Mouse (Mus musculus) limb, embryonic 14.5 days (tissue): ENCODE data around the gene Ptprg. TPM values are rescaled to one million over a fixed set of nuclear protein-coding genes. Genes with fewer than 3 reads are reported as not detected.
A peak's percentile ranks its signal among the peaks of the same experiment; 100 is the strongest.

ENCODE experiments used
- ATAC-seq: fragments of 200-750 bp; cut with Nextera tagmentation; 2 replicates; pipeline ENCODE4 v1.8.0; 2017; ENCODE audit warnings: low read depth, moderate number of reproducible peaks, moderate TSS enrichment; ENCODE audit not compliant: low FRiP score
- DNase-seq: peaks from one replicate; pipeline ENCODE4 v3.0.0-alpha.2; 2015; ENCODE audit warnings: low spot score
- H3K27ac ChIP-seq: fragments of 300-500 bp; sonication (generic); replicated peaks from 2 replicates; pipeline ENCODE4 v1.5.1; 2014; ENCODE audit warnings: low read depth, mild to moderate bottlenecking, low read length, moderate library complexity, mixed read lengths
- H3K27me3 ChIP-seq: fragments of 300-500 bp; sonication (generic); 2 replicates; pipeline ENCODE4 v1.6.1; 2014; ENCODE audit warnings: low read length, mixed read lengths; ENCODE audit not compliant: control insufficient read depth, insufficient read depth
- H3K36me3 ChIP-seq: fragments of 300-500 bp; sonication (generic); 2 replicates; pipeline ENCODE4 v1.6.1; 2014; ENCODE audit warnings: mild to moderate bottlenecking, low read length, moderate library complexity, mixed read lengths; ENCODE audit not compliant: control insufficient read depth, insufficient read depth
- H3K4me1 ChIP-seq: fragments of 300-500 bp; sonication (generic); 2 replicates; pipeline ENCODE4 v1.6.1; 2014; ENCODE audit warnings: antibody characterized with exemption, low read length, mixed read lengths; ENCODE audit not compliant: control insufficient read depth, insufficient read depth
- H3K4me2 ChIP-seq: fragments of 300-500 bp; sonication (generic); replicated peaks from 2 replicates; pipeline ENCODE4 v1.6.1; 2014; ENCODE audit warnings: low read depth, mild to moderate bottlenecking, low read length, moderate library complexity; ENCODE audit not compliant: severe bottlenecking
- H3K4me3 ChIP-seq: fragments of 300-500 bp; sonication (generic); replicated peaks from 2 replicates; pipeline ENCODE4 v1.5.1; 2014; ENCODE audit warnings: low read length
- H3K9ac ChIP-seq: fragments of 300-500 bp; sonication (generic); 2 replicates; pipeline ENCODE4 v1.6.1; 2014; ENCODE audit warnings: mild to moderate bottlenecking, low read depth, low read length, moderate library complexity; ENCODE audit not compliant: severe bottlenecking
- H3K9me3 ChIP-seq: fragments of 300-500 bp; sonication (generic); 2 replicates; pipeline ENCODE4 v1.6.1; 2016; ENCODE audit warnings: low read length; ENCODE audit not compliant: control insufficient read depth
- POLR2A ChIP-seq: fragments of 200-500 bp; IDR thresholded peaks from 2 replicates; pipeline ENCODE4 v1.8.0; 2012; ENCODE audit warnings: inconsistent platforms, mild to moderate bottlenecking, moderate library complexity, borderline replicate concordance; ENCODE audit not compliant: insufficient read depth, insufficient read length; ENCODE audit errors: extremely low read depth
- WGBS: fragments of 180-500 bp; shearing (Covaris S2); extraction: QIAGEN DNeasy Blood & Tissue Kit; methylation state at CpG from one replicate; pipeline ENCODE4 v1.1.7; 2014; 5-methylcytosine and 5-hydroxymethylcytosine counted together
- polyA plus RNA-seq, 2 experiments: library from polyadenylated mRNA; depleted of rRNA in 1 of 2; stranded (reverse) in 1 of 2; unstranded in 1 of 2; fragments of >200 nt; fragmentation: Nextera tagmentation in 1 of 2; extraction: Ambion mirVana in 1 of 2; gene quantifications; 2 replicates each; pipeline versions ENCODE4 v1.2.1 to v1.2.3; 2012 to 2014

Ptprg gene
- polyA plus RNA-seq, 2 experiments: 25.5 to 28.6 TPM

DNA sequence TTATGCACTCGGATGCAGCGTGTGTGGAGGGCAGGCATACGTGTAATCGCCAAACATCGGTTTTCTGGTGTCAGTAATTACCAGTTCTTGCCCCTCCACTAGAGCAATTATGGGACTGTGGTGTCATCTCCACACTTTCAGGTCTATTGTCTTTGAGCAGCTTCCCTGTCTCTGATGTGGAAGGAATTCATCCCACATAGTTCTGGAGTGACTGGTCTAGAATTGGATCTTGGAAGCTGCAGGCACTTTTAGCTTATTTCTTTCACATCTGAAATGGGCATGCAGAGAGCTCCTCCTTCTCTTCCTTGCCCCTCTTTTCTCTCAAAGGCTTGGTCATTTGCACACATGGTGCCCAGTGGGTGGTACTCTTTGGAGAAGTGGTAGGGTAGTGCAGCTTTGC is 363.9 kb downstream of the Ptprg start:
- no peak for DNase-seq
- Histone ChIP-seq H3K27ac (no peak overlapping the region), H3K9me3 (no peaks in the 10 kb centered on the region), H3K4me3 (no peak overlapping the region), H3K9ac (no peak overlapping the region), H3K27me3 (no peaks in the 10 kb centered on the region), H3K36me3 (no peaks in the 10 kb centered on the region), H3K4me1 (no peaks in the 10 kb centered on the region), H3K4me2 (no peak overlapping the region)
- WGBS: 89% methylated on average over 5 of the region's 5 CpGs
- TF ChIP-seq POLR2A: no peak
- no peak for ATAC-seq

DNA sequence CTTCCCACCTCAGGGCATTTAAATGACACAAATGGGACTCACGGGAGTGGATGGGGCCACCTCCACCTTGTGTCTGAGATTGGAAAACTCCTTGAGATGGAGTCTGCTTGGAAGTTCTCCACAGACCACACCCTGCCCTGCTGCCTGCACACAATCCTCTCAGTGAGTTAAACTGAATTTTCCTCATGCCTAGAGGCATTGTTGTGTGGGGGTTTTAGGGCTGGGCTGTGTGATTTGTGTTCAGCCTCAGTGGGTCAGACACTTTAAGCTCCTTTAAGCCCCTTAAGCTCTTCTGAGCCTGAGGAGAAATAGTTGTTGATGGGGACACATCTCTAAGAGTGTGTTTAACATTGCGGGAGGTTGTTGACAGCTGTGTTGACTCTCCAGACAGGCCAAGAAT is 375.2 kb downstream of the Ptprg start:
- Histone ChIP-seq H3K27ac (no peak overlapping the region), H3K9ac (no peak overlapping the region), H3K4me3 (no peak overlapping the region), H3K9me3 (no peaks in the 10 kb centered on the region), H3K27me3 (no peaks in the 10 kb centered on the region), H3K36me3 (no peaks in the 10 kb centered on the region), H3K4me1 (no peaks in the 10 kb centered on the region), H3K4me2 (no peak overlapping the region)
- WGBS: 56% methylated on average over 2 of the region's 2 CpGs
- ATAC-seq: 0 out of 2 replicates have a peak, but pooled peaks have one; percentile 15
- no peak for TF ChIP-seq POLR2A
- no peak for DNase-seq

DNA sequence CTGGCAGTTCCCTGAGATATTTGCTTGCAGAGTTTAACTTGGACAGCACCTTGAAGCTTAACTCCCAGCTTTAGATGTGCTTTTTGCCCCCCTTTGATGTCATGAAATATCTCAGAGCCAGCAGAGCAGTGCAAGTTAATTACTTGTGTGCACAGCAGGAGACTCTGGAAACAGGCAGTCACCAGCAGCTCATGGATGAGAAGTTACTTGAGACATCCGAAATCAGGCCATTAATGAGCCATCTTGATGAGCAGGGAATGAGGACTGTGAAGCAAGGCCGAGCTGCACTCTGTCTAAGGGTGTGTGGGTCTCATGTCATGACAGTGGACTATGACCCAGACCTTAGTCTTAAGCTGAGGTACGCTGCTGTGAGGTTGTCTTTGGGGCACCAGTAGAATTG is 379.2 kb downstream of the Ptprg start:
- H3K4me2 ChIP-seq: no peak overlapping the region
- H3K36me3 ChIP-seq: no peaks in the 10 kb centered on the region
- no peak overlapping the region for H3K4me3 ChIP-seq
- ATAC-seq (no peak), DNase-seq (no peak)
- no peak overlapping the region for H3K27ac ChIP-seq
- no peaks in the 10 kb centered on the region for H3K27me3 ChIP-seq
- no peak overlapping the region for H3K9ac ChIP-seq
- H3K9me3 ChIP-seq: no peaks in the 10 kb centered on the region
- no peak for TF ChIP-seq POLR2A
- WGBS: 30% methylated on average over 3 of the region's 3 CpGs
- no peaks in the 10 kb centered on the region for H3K4me1 ChIP-seq

DNA sequence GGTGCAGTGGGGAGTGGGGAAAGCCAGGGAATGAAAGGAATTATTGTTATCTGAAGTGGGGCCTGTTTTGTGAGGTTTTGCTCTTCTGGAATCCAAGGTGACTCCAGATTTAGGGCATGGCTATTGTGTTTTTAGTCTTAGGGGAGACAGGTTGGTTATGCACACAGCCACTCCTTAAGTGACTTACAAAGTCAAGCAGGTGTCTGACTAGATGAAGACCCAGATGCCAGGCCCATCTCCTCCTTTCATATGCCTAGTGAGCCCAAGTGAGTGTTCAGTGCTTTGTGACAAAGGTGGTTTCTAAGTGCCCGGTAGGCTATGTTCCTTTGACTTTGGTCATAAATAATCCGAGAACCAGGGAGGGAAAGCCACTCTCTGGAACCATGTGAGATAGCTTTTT is 381.2 kb downstream of the Ptprg start:
- DNase-seq (no peak), ATAC-seq (no peak)
- Histone ChIP-seq H3K4me2 (no peak overlapping the region), H3K27me3 (no peaks in the 10 kb centered on the region), H3K9me3 (no peaks in the 10 kb centered on the region), H3K36me3 (no peaks in the 10 kb centered on the region), H3K4me1 (0 out of 2 replicates have a peak, but pooled peaks cover 3% of the 10 kb centered on the region), H3K4me3 (no peak overlapping the region), H3K27ac (no peak overlapping the region), H3K9ac (no peak overlapping the region)
- 60% methylated on average over 2 of the region's 2 CpGs for WGBS
- TF ChIP-seq POLR2A: no peak

DNA sequence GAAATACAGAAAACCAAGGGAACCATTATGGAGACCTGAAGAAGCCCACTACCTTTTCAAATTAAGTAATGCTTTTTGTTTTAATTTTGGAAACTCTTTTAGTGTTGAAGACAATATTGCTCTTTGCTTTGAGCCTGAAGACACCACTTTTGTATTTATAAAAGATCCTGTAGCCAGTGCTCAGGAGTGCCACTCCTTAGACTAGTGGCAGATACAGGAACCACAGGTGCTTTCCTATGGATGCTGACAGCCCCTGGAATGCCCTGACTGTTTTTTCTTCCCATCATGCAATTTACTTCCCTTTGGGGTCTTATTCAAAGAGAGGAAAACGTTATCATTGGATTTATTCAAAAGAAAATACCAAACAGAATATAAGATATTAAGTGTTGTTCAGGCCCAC is 381.9 kb downstream of the Ptprg start:
- ATAC-seq (no peak), DNase-seq (no peak)
- H3K9ac ChIP-seq: no peak overlapping the region
- 0 out of 2 replicates have a peak, but pooled peaks cover 3% of the 10 kb centered on the region for H3K4me1 ChIP-seq
- H3K27ac ChIP-seq: no peak overlapping the region
- H3K9me3 ChIP-seq: no peaks in the 10 kb centered on the region
- no peak overlapping the region for H3K4me3 ChIP-seq
- no peaks in the 10 kb centered on the region for H3K27me3 ChIP-seq
- H3K36me3 ChIP-seq: no peaks in the 10 kb centered on the region
- TF ChIP-seq POLR2A: no peak
- no peak overlapping the region for H3K4me2 ChIP-seq
- WGBS: 38% methylated on average over 1 of the region's 1 CpGs

DNA sequence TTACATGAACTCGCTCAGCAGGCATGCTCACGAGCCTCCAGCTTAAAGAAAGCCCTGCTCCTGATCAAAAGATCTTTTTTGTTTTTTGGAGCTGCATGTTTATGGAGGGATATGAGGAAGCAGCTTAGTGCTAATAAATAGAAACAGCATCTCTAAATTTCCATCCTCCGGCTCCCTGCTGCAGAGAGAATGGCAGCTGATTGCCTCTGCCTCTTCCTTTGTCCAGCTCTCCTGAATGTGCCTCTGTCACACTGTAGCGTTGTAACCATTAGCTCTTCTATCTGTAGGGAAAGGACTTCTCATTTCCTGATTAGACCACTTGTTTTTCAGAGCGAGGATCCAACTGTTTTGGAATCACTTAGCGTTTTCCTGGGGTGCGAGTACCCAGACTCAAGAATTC is 382.4 kb downstream of the Ptprg start:
- Histone ChIP-seq H3K9me3 (no peaks in the 10 kb centered on the region), H3K9ac (no peak overlapping the region), H3K4me3 (no peak overlapping the region), H3K36me3 (no peaks in the 10 kb centered on the region), H3K27ac (no peak overlapping the region), H3K4me1 (0 out of 2 replicates have a peak, but pooled peaks cover 3% of the 10 kb centered on the region), H3K4me2 (no peak overlapping the region), H3K27me3 (no peaks in the 10 kb centered on the region)
- no peak for TF ChIP-seq POLR2A
- 88% methylated on average over 7 of the region's 7 CpGs for WGBS
- ATAC-seq (no peak), DNase-seq (no peak)
